Mouse (Mus musculus) NIH3T3 (cell line): ENCODE measurements at regions not wholly inside any gene's neighbourhood (a gene's known extent, or its start where the extent isn't known, plus 50 kb on each side); places are given as distances from the start of the nearest gene placed in this dataset.

Source experiments
- DNase-seq: peaks from one replicate; pipeline ENCODE4 v3.0.0-alpha.2; 2012; ENCODE audit warnings: low read depth

DNA sequence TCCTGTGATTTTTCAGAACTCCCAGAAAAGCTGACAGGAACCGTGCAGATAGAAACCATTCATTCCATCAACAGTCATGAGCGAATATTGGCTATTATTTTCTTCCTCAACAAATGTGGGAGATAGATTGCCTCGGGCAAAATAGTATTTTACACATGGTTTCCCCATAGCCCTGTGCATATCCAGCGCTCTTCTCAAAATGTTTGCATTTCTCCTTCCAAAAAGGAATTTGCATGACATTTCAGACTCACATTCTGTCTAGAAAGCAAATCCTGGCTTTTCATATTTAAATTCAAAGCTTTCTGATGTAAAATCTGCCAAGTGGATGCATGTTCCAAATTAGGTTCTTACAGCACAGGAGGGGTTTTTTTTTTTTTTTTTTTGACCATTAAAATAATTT lies 82.2 kb upstream of the Zfhx3 start:
- no peak for DNase-seq

DNA sequence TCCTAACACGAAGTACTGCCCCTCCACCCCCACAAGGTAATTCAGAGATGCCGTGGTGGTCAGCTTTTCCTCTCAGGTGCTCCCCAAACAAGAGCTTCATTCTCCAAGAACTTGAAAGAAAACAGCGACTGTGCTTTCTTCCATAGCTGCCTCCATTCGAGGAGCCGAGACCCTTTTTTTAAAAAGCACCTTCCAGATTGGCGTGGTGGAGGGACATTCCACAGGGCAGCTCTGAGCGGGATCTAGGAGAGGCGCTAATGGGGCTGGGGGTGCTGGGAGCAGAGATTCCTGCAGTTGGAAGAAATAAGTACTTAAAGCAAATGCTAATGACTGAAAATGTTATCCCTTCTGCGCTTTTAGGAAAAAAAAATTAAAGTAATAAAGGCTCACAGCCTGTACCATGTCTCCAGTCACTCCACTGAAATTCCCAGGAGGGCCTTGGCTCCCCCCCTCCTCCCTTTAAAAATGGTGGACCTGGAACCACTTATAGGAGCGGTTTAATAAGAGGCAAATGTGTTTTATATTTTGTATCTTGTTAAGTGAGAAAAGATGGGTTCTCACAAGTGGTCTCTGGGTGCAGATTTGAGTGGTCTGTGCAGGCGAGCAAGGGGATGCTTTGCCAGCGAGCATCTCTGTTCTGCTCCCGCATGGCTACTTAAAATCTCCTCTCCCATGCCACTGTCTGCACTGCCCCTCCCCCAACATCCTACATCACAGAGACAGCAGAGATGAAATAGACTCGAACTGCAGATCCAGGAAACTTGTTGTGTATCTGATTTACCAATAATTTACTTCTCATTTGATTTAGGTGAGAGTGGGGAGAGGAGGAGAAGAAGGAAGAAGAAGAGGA lies 77.4 kb upstream of the Zfhx3 start:
- no peak for DNase-seq

DNA sequence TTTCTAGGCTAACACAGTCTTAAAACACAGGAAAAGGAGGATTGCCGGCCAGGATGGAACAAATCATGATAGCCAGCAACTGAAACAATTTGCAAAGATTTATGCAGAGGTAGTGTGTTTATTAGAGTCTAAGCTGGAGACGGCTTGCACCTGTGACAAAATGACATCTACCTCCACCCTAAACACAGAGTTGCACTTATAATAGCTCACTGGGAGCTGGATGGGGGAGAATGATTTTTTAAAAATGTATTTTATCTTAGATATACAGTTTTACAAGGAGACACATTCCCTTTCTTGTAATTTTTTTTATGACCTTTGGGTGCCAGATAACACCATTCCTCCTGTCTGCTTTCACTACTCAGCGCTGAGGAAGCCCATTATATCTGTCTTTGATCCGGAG lies 76.7 kb upstream of the Zfhx3 start:
- no peak for DNase-seq

DNA sequence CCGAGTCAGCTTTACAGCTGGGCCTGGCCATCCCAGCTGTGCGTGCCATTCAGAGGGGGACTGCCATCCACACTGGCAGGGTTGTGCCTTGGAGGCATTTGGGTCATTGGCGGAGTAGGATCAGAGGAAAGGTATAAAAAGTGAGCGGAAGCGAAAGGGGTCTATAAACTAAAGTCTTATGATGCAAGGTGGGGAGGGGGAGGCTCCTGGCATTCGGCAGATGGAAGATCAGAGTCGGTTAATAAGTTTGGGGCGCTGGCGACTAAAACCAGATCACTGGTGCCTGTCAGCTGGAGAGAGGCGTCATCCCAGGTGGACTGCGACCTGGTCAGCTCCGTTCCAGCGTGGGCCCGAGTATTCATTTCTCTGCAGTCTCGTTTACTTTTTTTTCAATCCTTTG lies 70.7 kb upstream of the Zfhx3 start:
- DNase-seq = no peak

DNA sequence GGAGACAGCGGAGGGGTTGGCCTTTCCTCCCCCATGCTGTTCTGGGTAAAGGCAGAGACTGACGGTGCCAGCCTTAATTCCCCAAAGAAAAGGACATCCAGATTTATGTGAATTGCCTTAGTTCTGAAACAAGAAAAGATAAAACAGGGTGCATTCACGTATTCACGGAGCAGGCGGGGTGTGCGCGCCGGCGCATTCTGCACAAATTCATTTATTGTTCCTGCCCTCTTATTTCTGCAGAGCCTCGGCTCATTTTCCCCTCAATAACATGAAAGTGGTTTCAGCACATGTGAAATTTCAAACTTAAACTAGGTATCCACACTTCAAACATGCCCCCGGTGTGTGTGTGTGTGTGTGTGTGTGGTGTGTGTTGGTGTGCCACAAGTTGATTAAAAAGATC lies 70.3 kb upstream of the Zfhx3 start:
- no peak for DNase-seq

DNA sequence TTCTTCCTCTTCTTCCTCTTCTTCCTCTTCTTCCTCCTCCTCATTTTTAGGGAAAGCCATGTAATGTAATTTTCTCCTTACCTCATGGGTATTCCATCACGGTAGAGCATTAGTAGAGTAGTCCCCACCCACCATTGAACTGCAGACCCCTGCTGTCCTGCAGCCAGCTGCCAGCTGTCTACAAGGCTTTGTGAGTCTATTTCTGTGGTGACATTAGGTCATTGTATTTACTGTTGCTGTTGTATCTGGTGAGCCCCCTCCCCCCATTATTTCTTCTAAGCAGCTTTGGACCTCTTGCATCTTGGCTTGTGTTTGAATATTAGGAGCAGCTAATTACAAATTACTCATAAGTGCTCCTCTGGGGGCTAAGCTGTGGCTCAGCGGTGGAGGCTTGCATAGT lies 66.0 kb upstream of the Zfhx3 start:
- no peak for DNase-seq

DNA sequence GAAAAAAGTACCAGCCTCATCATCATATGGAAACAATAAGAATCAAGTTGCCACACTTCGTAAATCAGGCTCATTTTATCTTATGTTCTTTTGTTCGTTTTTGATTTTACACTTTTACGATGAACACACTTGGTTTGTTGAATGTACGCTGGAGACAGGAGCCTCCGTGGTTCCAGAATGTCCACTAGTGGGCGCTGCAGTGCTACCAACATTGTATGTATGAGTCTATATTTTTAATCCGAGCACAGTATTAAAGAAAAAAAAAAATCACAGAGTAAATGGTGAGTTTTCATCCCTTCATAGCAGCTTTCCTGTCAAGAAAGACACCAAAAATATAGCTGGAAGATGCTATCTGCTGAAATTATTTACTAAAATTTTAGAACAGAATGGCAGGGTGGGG lies 60.6 kb upstream of the Zfhx3 start:
- peak; percentile 86 for DNase-seq

DNA sequence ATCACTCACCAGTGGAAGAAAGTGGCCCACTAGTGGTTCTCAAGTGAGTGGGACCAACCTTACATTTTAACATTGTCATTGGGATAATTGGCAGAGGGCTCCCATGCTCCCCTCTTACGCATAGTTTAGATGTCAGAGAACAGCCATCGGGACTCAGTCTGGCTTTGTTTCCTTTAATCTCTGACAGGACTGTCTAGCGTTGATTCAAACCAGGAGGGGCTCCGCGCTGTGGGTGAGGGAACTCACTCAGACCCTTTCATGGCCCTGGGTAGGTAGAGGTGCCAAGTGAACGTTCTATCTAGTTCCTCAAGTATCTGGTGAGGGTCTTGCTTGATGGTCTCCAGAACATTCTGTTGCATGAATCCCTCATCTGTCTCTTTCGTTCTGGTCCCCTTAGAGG lies 56.9 kb upstream of the Zfhx3 start:
- no peak for DNase-seq

DNA sequence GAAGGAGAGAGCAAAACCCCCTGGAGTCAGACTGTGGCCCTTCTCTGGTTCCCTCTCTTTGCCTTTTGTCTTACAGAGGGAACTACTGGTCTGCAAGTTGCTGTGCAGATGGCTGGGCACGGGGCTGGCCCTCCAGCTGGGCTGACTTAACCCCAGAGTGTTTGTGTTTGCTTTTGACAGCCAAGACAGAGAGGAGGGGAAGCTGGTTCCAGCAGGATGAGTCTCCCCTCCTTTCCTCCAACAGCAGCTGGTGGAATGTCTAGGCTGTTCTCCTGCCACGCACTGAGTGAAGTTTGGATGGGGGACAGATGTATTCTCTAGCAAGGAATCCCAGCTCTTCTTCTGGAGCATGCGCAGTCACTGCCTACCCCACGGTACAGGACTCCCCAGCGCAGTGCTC lies 56.5 kb upstream of the Zfhx3 start:
- no peak for DNase-seq

DNA sequence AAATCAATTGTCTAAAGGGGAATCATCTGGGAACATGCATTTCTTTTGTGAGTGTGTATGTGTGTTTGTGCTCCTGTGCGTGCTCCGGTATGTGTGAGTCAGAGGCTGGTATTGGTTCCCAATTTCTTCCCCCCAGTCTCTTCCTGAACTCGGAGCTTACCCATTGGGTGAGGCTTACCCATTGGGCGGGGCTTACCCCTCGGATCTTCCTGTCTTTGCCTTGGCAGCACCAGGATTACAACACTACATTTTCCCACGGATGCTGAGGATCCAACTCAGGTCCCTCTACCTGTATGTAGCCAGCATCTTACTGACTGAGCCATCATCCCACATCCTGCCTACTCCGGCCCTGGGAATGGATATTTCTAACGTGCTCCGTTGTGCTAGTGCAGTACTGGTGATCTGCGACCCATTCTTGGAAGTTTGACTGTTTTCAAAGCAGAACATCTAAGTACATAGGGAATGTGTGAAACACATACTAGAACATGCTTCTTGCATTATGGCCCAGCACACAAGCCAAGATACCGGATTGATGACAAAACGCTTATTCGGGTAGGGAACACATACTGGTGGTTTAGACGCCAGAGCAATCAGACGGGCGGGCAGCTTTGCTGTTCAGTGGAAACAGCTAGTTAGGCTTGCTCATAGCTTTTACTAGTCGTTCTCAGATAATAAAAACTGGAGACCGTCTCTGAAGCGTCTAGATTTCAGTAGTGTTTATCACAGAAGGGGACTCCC lies 55.8 kb upstream of the Zfhx3 start:
- DNase-seq = no peak

DNA sequence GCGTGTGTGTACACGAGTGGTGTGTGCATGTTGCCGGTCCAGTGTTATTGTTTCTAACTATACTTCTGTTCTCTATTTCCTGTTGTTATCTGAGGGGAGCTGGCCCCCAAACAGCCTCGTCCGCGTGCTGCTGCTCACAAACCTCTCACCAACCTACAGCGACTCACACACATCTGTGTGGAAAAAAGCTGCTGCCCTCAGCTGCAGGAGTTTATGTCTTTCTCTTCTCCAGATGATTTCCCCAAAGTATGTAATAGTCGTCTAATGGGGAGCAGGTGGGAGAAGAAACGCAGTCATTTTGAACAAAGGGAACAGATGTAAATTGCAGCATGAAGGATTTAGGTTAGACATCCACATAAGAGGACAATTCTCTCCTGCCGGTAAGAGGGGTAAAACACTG lies 55.1 kb upstream of the Zfhx3 start:
- DNase-seq = no peak

DNA sequence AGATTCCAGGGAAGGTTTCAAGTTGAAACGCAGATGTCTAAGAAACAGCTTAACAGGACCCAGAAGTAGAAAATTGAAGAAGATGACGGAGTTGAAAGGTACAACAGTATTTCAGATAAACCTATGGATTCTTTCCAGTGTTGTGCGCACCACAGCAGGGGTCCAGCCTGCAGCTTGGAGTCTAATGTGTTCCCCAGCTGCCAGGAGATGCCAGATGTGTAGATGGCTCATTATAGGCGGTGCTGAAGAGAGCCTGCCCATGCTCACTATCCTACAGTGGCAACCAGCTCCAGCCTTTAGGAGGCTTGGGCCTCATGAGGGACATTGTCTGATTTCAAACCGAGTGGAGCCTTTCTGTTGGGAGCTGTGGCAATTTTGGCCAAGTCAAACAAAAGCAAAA lies 51.5 kb upstream of the Zfhx3 start:
- no peak for DNase-seq
